Mouse (Mus musculus) forebrain, embryonic 13.5 days (tissue): ENCODE results near the gene Tnpo3. TPM values are rescaled to one million over a fixed set of nuclear protein-coding genes. Genes with fewer than 3 reads are reported as not detected.
"Not testable (repeated sequence)": the region's sequence is repeated elsewhere in the genome, so short reads cannot be mapped to it uniquely, and the experiment has no call there.

ENCODE experiments used
- ATAC-seq: fragments of 200-750 bp; cut with Nextera tagmentation; 2 replicates; pipeline ENCODE4 v1.8.0; 2017
- H3K27ac ChIP-seq: fragments of 300-500 bp; sonication (generic); 2 replicates; pipeline ENCODE4 v1.5.1; 2015; ENCODE audit warnings: inconsistent platforms, mild to moderate bottlenecking, moderate library complexity
- H3K27me3 ChIP-seq: fragments of 300-500 bp; sonication (generic); 2 replicates; pipeline ENCODE4 v1.6.1; 2015; ENCODE audit warnings: mild to moderate bottlenecking, inconsistent platforms
- H3K36me3 ChIP-seq: fragments of 300-500 bp; sonication (generic); 2 replicates; pipeline ENCODE4 v1.6.1; 2015; ENCODE audit warnings: mild to moderate bottlenecking, inconsistent platforms; ENCODE audit not compliant: poor library complexity, severe bottlenecking
- H3K4me1 ChIP-seq: fragments of 300-500 bp; sonication (generic); 2 replicates; pipeline ENCODE4 v1.6.1; 2015; ENCODE audit warnings: inconsistent platforms
- H3K4me2 ChIP-seq: fragments of 300-500 bp; sonication (generic); 2 replicates; pipeline ENCODE4 v1.6.1; 2015; ENCODE audit warnings: inconsistent platforms, mild to moderate bottlenecking, moderate library complexity
- H3K4me3 ChIP-seq: fragments of 300-500 bp; sonication (generic); 2 replicates; pipeline ENCODE4 v1.5.1; 2015; ENCODE audit warnings: mild to moderate bottlenecking, inconsistent platforms
- H3K9ac ChIP-seq: fragments of 300-500 bp; sonication (generic); 2 replicates; pipeline ENCODE4 v1.6.1; 2015; ENCODE audit warnings: mild to moderate bottlenecking, inconsistent platforms
- H3K9me3 ChIP-seq: fragments of 300-500 bp; sonication (generic); replicated peaks from 2 replicates; pipeline ENCODE4 v1.6.1; 2016; ENCODE audit warnings: inconsistent platforms
- WGBS: fragments of 180-500 bp; shearing (Covaris S2); methylation state at CpG from one replicate; pipeline ENCODE4 v1.1.7; 2015; 5-methylcytosine and 5-hydroxymethylcytosine counted together
- polyA plus RNA-seq: library from polyadenylated mRNA; unstranded; fragments of >200 nt; fragmentation: Nextera tagmentation; extraction: Ambion mirVana; gene quantifications from 2 replicates; pipeline ENCODE4 v1.2.1, GENCODE M21; 2015

Tnpo3 gene
- polyA plus RNA-seq, 1 experiment from 2014 or later = 102 TPM

- Histone ChIP-seq H3K4me1 (no peaks in the 10 kb centered on the region), H3K9ac (no peak overlapping the region), H3K4me2 (no peak overlapping the region), H3K36me3 (no peaks in the 10 kb centered on the region), H3K4me3 (no peak overlapping the region), H3K27ac (no peak overlapping the region), H3K9me3 (no peaks in the 10 kb centered on the region), H3K27me3 (peaks cover 9% of the 10 kb centered on the region)
- 85% methylated on average over 4 of the region's 4 CpGs for WGBS
- no peak for ATAC-seq
These were observed 26.8 kb upstream of the Tnpo3 start for GRCm38 (mm10) chr6:29636322-29637092.

- ATAC-seq = no peak
- Histone ChIP-seq H3K27ac (no peak overlapping the region), H3K4me2 (no peak overlapping the region), H3K27me3 (peaks cover 8% of the 10 kb centered on the region), H3K4me3 (no peak overlapping the region), H3K9me3 (no peaks in the 10 kb centered on the region), H3K4me1 (no peaks in the 10 kb centered on the region), H3K9ac (no peak overlapping the region), H3K36me3 (no peaks in the 10 kb centered on the region)
- 94% methylated on average over 1 of the region's 1 CpGs for WGBS
These were observed 24.9 kb upstream of the Tnpo3 start for GRCm38 (mm10) chr6:29634537-29634936.

GRCm38 (mm10) chr6:29632552-29633292 is 23.0 kb upstream of the Tnpo3 start:
- H3K36me3 ChIP-seq = no peaks in the 10 kb centered on the region
- no peak overlapping the region for H3K4me3 ChIP-seq
- H3K27ac ChIP-seq = no peak overlapping the region
- H3K9ac ChIP-seq = no peak overlapping the region
- peaks cover 3% of the 10 kb centered on the region; the same call in 1 of the 2 replicates for H3K27me3 ChIP-seq
- ATAC-seq = no peak
- no peak overlapping the region for H3K4me2 ChIP-seq
- H3K4me1 ChIP-seq = no peaks in the 10 kb centered on the region
- WGBS = 58% methylated on average over 12 of the region's 12 CpGs
- H3K9me3 ChIP-seq = no peaks in the 10 kb centered on the region

GRCm38 (mm10) chr6:29631751-29632551 is 22.3 kb upstream of the Tnpo3 start:
- no peak overlapping the region for H3K4me3 ChIP-seq
- H3K9me3 ChIP-seq = no peaks in the 10 kb centered on the region
- no peaks in the 10 kb centered on the region for H3K36me3 ChIP-seq
- no peak overlapping the region for H3K4me2 ChIP-seq
- no peak overlapping the region for H3K9ac ChIP-seq
- H3K27ac ChIP-seq = no peak overlapping the region
- WGBS = 33% methylated on average over 10 of the region's 10 CpGs
- peaks cover 3% of the 10 kb centered on the region; the same call in 1 of the 2 replicates for H3K27me3 ChIP-seq
- no peaks in the 10 kb centered on the region for H3K4me1 ChIP-seq
- ATAC-seq = no peak

GRCm38 (mm10) chr6:29630216-29630615 is 20.5 kb upstream of the Tnpo3 start:
- Histone ChIP-seq H3K36me3 (no peaks in the 10 kb centered on the region), H3K27me3 (peaks cover 3% of the 10 kb centered on the region; the same call in 1 of the 2 replicates), H3K9me3 (no peaks in the 10 kb centered on the region), H3K4me1 (no peaks in the 10 kb centered on the region), H3K4me3 (no peak overlapping the region), H3K4me2 (no peak overlapping the region), H3K9ac (no peak overlapping the region), H3K27ac (no peak overlapping the region)
- WGBS = 87% methylated on average over 1 of the region's 1 CpGs
- ATAC-seq = no peak

GRCm38 (mm10) chr6:29627756-29628155 is 18.1 kb upstream of the Tnpo3 start:
- no peak overlapping the region for H3K27ac ChIP-seq
- ATAC-seq = no peak
- H3K27me3 ChIP-seq = peaks cover 3% of the 10 kb centered on the region; the same call in 1 of the 2 replicates
- no peak overlapping the region for H3K9ac ChIP-seq
- H3K4me2 ChIP-seq = no peak overlapping the region
- H3K9me3 ChIP-seq = no peaks in the 10 kb centered on the region
- H3K36me3 ChIP-seq = no peaks in the 10 kb centered on the region
- no peaks in the 10 kb centered on the region for H3K4me1 ChIP-seq
- H3K4me3 ChIP-seq = no peak overlapping the region
- 95% methylated on average over 2 of the region's 2 CpGs for WGBS

GRCm38 (mm10) chr6:29623857-29624256 is 14.2 kb upstream of the Tnpo3 start:
- no peak overlapping the region for H3K4me3 ChIP-seq
- 94% methylated on average over 2 of the region's 2 CpGs for WGBS

GRCm38 (mm10) chr6:29622273-29622672 is 12.6 kb upstream of the Tnpo3 start:
- H3K36me3 ChIP-seq = no peaks in the 10 kb centered on the region
- H3K9ac ChIP-seq = no peak overlapping the region
- no peaks in the 10 kb centered on the region for H3K9me3 ChIP-seq
- H3K4me3 ChIP-seq = no peak overlapping the region
- H3K27ac ChIP-seq = no peak overlapping the region
- H3K27me3 ChIP-seq = peaks cover under 1% of the 10 kb centered on the region
- no peaks in the 10 kb centered on the region for H3K4me1 ChIP-seq
- WGBS = 64% methylated on average over 6 of the region's 6 CpGs
- no peak overlapping the region for H3K4me2 ChIP-seq
- no peak for ATAC-seq

More at GRCm38 (mm10) chr6:29623857-29624256, 14.2 kb upstream of the Tnpo3 start:
- H3K9ac ChIP-seq = no peak overlapping the region
- no peaks in the 10 kb centered on the region for H3K9me3 ChIP-seq
- H3K27me3 ChIP-seq = no peaks in the 10 kb centered on the region
- H3K4me1 ChIP-seq = no peaks in the 10 kb centered on the region
- no peak for ATAC-seq
- no peaks in the 10 kb centered on the region for H3K36me3 ChIP-seq
- no peak overlapping the region for H3K27ac ChIP-seq
- no peak overlapping the region for H3K4me2 ChIP-seq

- Histone ChIP-seq H3K4me3 (no peak overlapping the region), H3K9me3 (no peaks in the 10 kb centered on the region), H3K27ac (no peak overlapping the region), H3K4me1 (no peaks in the 10 kb centered on the region), H3K36me3 (no peaks in the 10 kb centered on the region), H3K27me3 (peaks cover 11% of the 10 kb centered on the region), H3K4me2 (no peak overlapping the region), H3K9ac (no peak overlapping the region)
- WGBS = 58% methylated on average over 17 of the region's 17 CpGs
- no peak for ATAC-seq
These were observed 11.3 kb upstream of the Tnpo3 start for GRCm38 (mm10) chr6:29620840-29621543.

- ATAC-seq = no peak
- Histone ChIP-seq H3K36me3 (no peaks in the 10 kb centered on the region), H3K9me3 (no peaks in the 10 kb centered on the region), H3K27me3 (peaks cover 16% of the 10 kb centered on the region), H3K27ac (no peak overlapping the region), H3K9ac (no peak overlapping the region), H3K4me1 (no peaks in the 10 kb centered on the region), H3K4me3 (no peak overlapping the region), H3K4me2 (no peak overlapping the region)
- WGBS = 50% methylated on average over 3 of the region's 3 CpGs
These were observed 10.5 kb upstream of the Tnpo3 start for GRCm38 (mm10) chr6:29620176-29620575.

- Histone ChIP-seq H3K9ac (peak overlapping the region; percentile 98; the same call in 1 of the 2 replicates), H3K4me3 (peak overlapping the region; percentile 99), H3K4me2 (peak overlapping the region; percentile 87), H3K27ac (peak overlapping the region; percentile 80; the same call in 1 of the 2 replicates), H3K4me1 (peaks cover 24% of the 10 kb centered on the region)
- not testable (repeated sequence) for H3K36me3 ChIP-seq, H3K9me3 ChIP-seq, H3K27me3 ChIP-seq
- peak; percentile 48 for ATAC-seq
- WGBS = 37% methylated on average over 13 of the region's 13 CpGs
These were observed 443 bp upstream of the Tnpo3 start for GRCm38 (mm10) chr6:29610020-29610640.
